Mouse (Mus musculus) lung, embryonic 14.5 days (tissue): ENCODE results near the gene Rtkn. TPM values are rescaled to one million over a fixed set of nuclear protein-coding genes. Genes with fewer than 3 reads are reported as not detected.

ENCODE experiments used
- ATAC-seq: fragments of 200-750 bp; cut with Nextera tagmentation; 2 replicates; pipeline ENCODE4 v1.8.0; 2017; ENCODE audit warnings: mild to moderate bottlenecking, moderate TSS enrichment, moderate library complexity; ENCODE audit not compliant: insufficient read depth
- DNase-seq: peaks from one replicate; pipeline ENCODE4 v3.0.0-alpha.2; 2015
- H3K27ac ChIP-seq: fragments of 300-500 bp; sonication (generic); 2 replicates; pipeline ENCODE4 v1.5.1; 2014; ENCODE audit warnings: low read depth, mild to moderate bottlenecking, moderate library complexity
- H3K27me3 ChIP-seq: fragments of 300-500 bp; sonication (generic); 2 replicates; pipeline ENCODE4 v1.6.1; 2014; ENCODE audit warnings: low read length, control low read depth; ENCODE audit not compliant: insufficient read depth
- H3K36me3 ChIP-seq: fragments of 300-500 bp; sonication (generic); 2 replicates; pipeline ENCODE4 v1.6.1; 2014; ENCODE audit warnings: control low read depth; ENCODE audit not compliant: insufficient read depth
- H3K4me1 ChIP-seq: fragments of 300-500 bp; sonication (generic); 2 replicates; pipeline ENCODE4 v1.6.1; 2014; ENCODE audit warnings: antibody characterized with exemption, control low read depth; ENCODE audit not compliant: insufficient read depth
- H3K4me2 ChIP-seq: fragments of 300-500 bp; sonication (generic); 2 replicates; pipeline ENCODE4 v1.6.1; 2014; ENCODE audit warnings: mild to moderate bottlenecking
- H3K4me3 ChIP-seq: fragments of 300-500 bp; sonication (generic); 2 replicates; pipeline ENCODE4 v1.5.1; 2014; ENCODE audit warnings: low read depth, low read length
- H3K9ac ChIP-seq: fragments of 300-500 bp; sonication (generic); 2 replicates; pipeline ENCODE4 v1.6.1; 2014
- H3K9me3 ChIP-seq: fragments of 300-500 bp; sonication (generic); 2 replicates; pipeline ENCODE4 v1.6.1; 2016; ENCODE audit warnings: low read depth, low read length, control low read depth
- CTCF ChIP-seq: IDR thresholded peaks from 2 replicates; pipeline ENCODE4 v1.5.1; 2016; ENCODE audit warnings: antibody characterized with exemption, low read depth
- WGBS: fragments of 180-500 bp; shearing (Covaris S2); extraction: QIAGEN DNeasy Blood & Tissue Kit; methylation state at CpG from one replicate; pipeline ENCODE4 v1.1.7; 2014; 5-methylcytosine and 5-hydroxymethylcytosine counted together
- polyA plus RNA-seq: library from polyadenylated mRNA; unstranded; fragments of >200 nt; fragmentation: Nextera tagmentation; extraction: Ambion mirVana; gene quantifications from 2 replicates; pipeline ENCODE4 v1.2.1, GENCODE M21; 2014

The Rtkn gene
- polyA plus RNA-seq, 1 experiment from 2014 or later = 26.7 TPM

GRCm38 (mm10) chr6:83122961-83123360, 12.3 kb upstream of the Rtkn start:
- Histone ChIP-seq H3K27ac (peak overlapping the region; percentile 98; the same call in 1 of the 2 replicates), H3K9ac (peak overlapping the region; percentile 88), H3K4me3 (peak overlapping the region; percentile 79), H3K9me3 (no peaks in the 10 kb centered on the region), H3K4me2 (peak overlapping the region; percentile 98), H3K4me1 (peaks cover 13% of the 10 kb centered on the region), H3K36me3 (peaks cover 19% of the 10 kb centered on the region), H3K27me3 (no peaks in the 10 kb centered on the region)
- DNase-seq = no peak
- ATAC-seq = no peak
- WGBS = 73% methylated on average over 5 of the region's 5 CpGs
- no peak for TF ChIP-seq CTCF

- Histone ChIP-seq H3K4me2 (peak overlapping the region; percentile 94), H3K9me3 (no peaks in the 10 kb centered on the region), H3K27ac (peak overlapping the region; percentile 70; the same call in 1 of the 2 replicates), H3K36me3 (peaks cover 2% of the 10 kb centered on the region; the same call in 1 of the 2 replicates), H3K4me1 (peaks cover 13% of the 10 kb centered on the region; the same call in 1 of the 2 replicates), H3K9ac (peak overlapping the region; percentile 67), H3K4me3 (peak overlapping the region; percentile 75), H3K27me3 (no peaks in the 10 kb centered on the region)
- TF ChIP-seq CTCF = no peak
- WGBS = under 1% methylated on average over 30 of the region's 30 CpGs
- DNase-seq (peak; percentile 98), ATAC-seq (peak; percentile 2; the same call in 1 of the 2 replicates)
Observed at GRCm38 (mm10) chr6:83124851-83125312, 10.4 kb upstream of the Rtkn start.

- H3K36me3 ChIP-seq = 0 out of 2 replicates have a peak, but pooled peaks cover 2% of the 10 kb centered on the region
- DNase-seq (no peak), ATAC-seq (no peak)
- no peaks in the 10 kb centered on the region for H3K27me3 ChIP-seq
- WGBS = 19% methylated on average over 5 of the region's 5 CpGs
- peak within 1 kb of the TSS; percentile 67 for H3K9ac ChIP-seq
- no peaks in the 10 kb centered on the region for H3K9me3 ChIP-seq
- peak within 1 kb of the TSS; percentile 94 for H3K4me2 ChIP-seq
- H3K4me1 ChIP-seq = peaks cover 10% of the 10 kb centered on the region; the same call in 1 of the 2 replicates
- peak within 1 kb of the TSS; percentile 75 for H3K4me3 ChIP-seq
- TF ChIP-seq CTCF = no peak
- peak within 1 kb of the TSS; percentile 70; the same call in 1 of the 2 replicates for H3K27ac ChIP-seq
Observed at GRCm38 (mm10) chr6:83125331-83125730, 9.9 kb upstream of the Rtkn start, which contains the start of gene Ino80b. Ino80b (minus strand) TSS chr6:83125431.

GRCm38 (mm10) chr6:83127419-83127818, 7.8 kb upstream of the Rtkn start:
- DNase-seq (no peak), ATAC-seq (no peak)
- no peaks in the 10 kb centered on the region for H3K9me3 ChIP-seq
- H3K4me1 ChIP-seq = peaks cover 13% of the 10 kb centered on the region
- H3K27ac ChIP-seq = no peak overlapping the region
- no peak overlapping the region for H3K4me3 ChIP-seq
- H3K36me3 ChIP-seq = 0 out of 2 replicates have a peak, but pooled peaks cover 2% of the 10 kb centered on the region
- no peak overlapping the region for H3K4me2 ChIP-seq
- no peak overlapping the region for H3K9ac ChIP-seq
- TF ChIP-seq CTCF = peak; percentile 18
- H3K27me3 ChIP-seq = no peaks in the 10 kb centered on the region
- 89% methylated on average over 5 of the region's 5 CpGs for WGBS

GRCm38 (mm10) chr6:83131469-83132034, 3.7 kb upstream of the Rtkn start:
- ATAC-seq = no peak

GRCm38 (mm10) chr6:83132176-83132919, 2.9 kb upstream of the Rtkn start:
- 73% methylated on average over 9 of the region's 9 CpGs for WGBS
- no peak for ATAC-seq
- DNase-seq = no peak
- no peak overlapping the region for H3K4me3 ChIP-seq
- H3K9me3 ChIP-seq = no peaks in the 10 kb centered on the region
- H3K27ac ChIP-seq = no peak overlapping the region; the same call in 1 of the 2 replicates
- no peak overlapping the region for H3K9ac ChIP-seq
- H3K36me3 ChIP-seq = no peaks in the 10 kb centered on the region
- no peak for TF ChIP-seq CTCF
- H3K4me1 ChIP-seq = peaks cover 17% of the 10 kb centered on the region
- no peak overlapping the region for H3K4me2 ChIP-seq
- no peaks in the 10 kb centered on the region for H3K27me3 ChIP-seq

More at GRCm38 (mm10) chr6:83131469-83132034, 3.7 kb upstream of the Rtkn start:
- H3K27me3 ChIP-seq = no peaks in the 10 kb centered on the region
- H3K9ac ChIP-seq = no peak overlapping the region
- H3K4me2 ChIP-seq = 0 out of 2 replicates have a peak overlapping the region, but pooled peaks have one; percentile 20
- H3K4me3 ChIP-seq = no peak overlapping the region
- no peak for TF ChIP-seq CTCF
- DNase-seq = no peak
- peaks cover 17% of the 10 kb centered on the region for H3K4me1 ChIP-seq
- no peaks in the 10 kb centered on the region for H3K36me3 ChIP-seq
- H3K27ac ChIP-seq = peak overlapping the region; percentile 69; the same call in 1 of the 2 replicates
- H3K9me3 ChIP-seq = no peaks in the 10 kb centered on the region
- 47% methylated on average over 6 of the region's 6 CpGs for WGBS

GRCm38 (mm10) chr6:83134226-83134625, 1.0 kb upstream of the Rtkn start:
- H3K36me3 ChIP-seq = no peaks in the 10 kb centered on the region
- ATAC-seq = no peak
- H3K9ac ChIP-seq = no peak overlapping the region
- no peak overlapping the region for H3K4me2 ChIP-seq
- WGBS = 56% methylated on average over 3 of the region's 3 CpGs
- no peaks in the 10 kb centered on the region for H3K9me3 ChIP-seq
- no peaks in the 10 kb centered on the region for H3K27me3 ChIP-seq
- TF ChIP-seq CTCF = no peak
- no peak overlapping the region for H3K4me3 ChIP-seq
- no peak for DNase-seq
- H3K4me1 ChIP-seq = peaks cover 23% of the 10 kb centered on the region
- H3K27ac ChIP-seq = no peak overlapping the region
